ENCODE assay signal across 32 mouse cellular contexts in genomic region chr2:145536986-145537385, GRCm38 (mm10).
DNase-seq lines count a peak whose midpoint lies in the region; ATAC-seq and TF ChIP-seq lines count a peak whose summit lies in the region.
"Had no signal": no experiment of that assay in that cellular context is flagged by ENCODE, and none has a peak within 500 bp of the region (broad histone marks: within the 10 kb centered on the region; RNA-seq: fewer than 3 reads in every experiment).

No protein-coding gene starts in this region.

- H3K4me1 ChIP-seq in forebrain, embryonic 16.5 days (replicated peaks; ENCODE audit: control insufficient read depth, insufficient read depth, low read length) = no peaks in the 10 kb centered on the region
- H3K4me1 ChIP-seq in forebrain, embryonic 12.5 days = no peaks in the 10 kb centered on the region
- no peaks in the 10 kb centered on the region for H3K4me1 ChIP-seq in limb, embryonic 11.5 days (ENCODE audit: control insufficient read depth, insufficient read depth, low read length)
- H3K4me1 ChIP-seq in limb, embryonic 10.5 days = no peaks in the 10 kb centered on the region
- no peaks in the 10 kb centered on the region for H3K4me1 ChIP-seq in limb, embryonic 14.5 days (ENCODE audit: control insufficient read depth, insufficient read depth, low read length)
- H3K4me1 ChIP-seq: embryonic facial prominence, embryonic 13.5 days; limb, embryonic 15.5 days; liver, embryonic 13.5 days had no signal

- ATAC-seq in forebrain, embryonic 16.5 days = peak; percentile 72; the same call in 1 of the 2 replicates
- no peak for ATAC-seq in forebrain, embryonic 12.5 days (ENCODE audit: low FRiP score)
- ATAC-seq in limb, embryonic 11.5 days (ENCODE audit: insufficient number of reproducible peaks, low FRiP score, low TSS enrichment, low read depth) = peak; percentile 37; the same call in 1 of the 2 replicates
- peak; percentile 79 for ATAC-seq in limb, embryonic 14.5 days (ENCODE audit: low FRiP score, low read depth)
- ATAC-seq: activated CD4-positive, CD25-positive, alpha-beta regulatory T cell, adult 4 months; intestine, embryonic 16.5 days; lung, postnatal 0 days had no signal

- H3K9ac ChIP-seq in forebrain, embryonic 16.5 days (replicated peaks; ENCODE audit: low read depth, low read length) = no peak overlapping the region
- H3K9ac ChIP-seq in forebrain, embryonic 12.5 days = no peak overlapping the region
- no peak overlapping the region for H3K9ac ChIP-seq in limb, embryonic 11.5 days (ENCODE audit: low read length)
- no peak overlapping the region for H3K9ac ChIP-seq in limb, embryonic 14.5 days (ENCODE audit: low read depth, low read length, severe bottlenecking)
- H3K9ac ChIP-seq: embryonic facial prominence, embryonic 13.5 days; limb, embryonic 15.5 days; liver, embryonic 13.5 days had no signal

- no peaks in the 10 kb centered on the region for H3K27me3 ChIP-seq in forebrain, embryonic 16.5 days (replicated peaks; ENCODE audit: control insufficient read depth, insufficient read depth, low read length)
- H3K27me3 ChIP-seq in forebrain, embryonic 12.5 days = no peaks in the 10 kb centered on the region
- no peaks in the 10 kb centered on the region for H3K27me3 ChIP-seq in limb, embryonic 11.5 days (ENCODE audit: control insufficient read depth, insufficient read depth, low read length)
- no peaks in the 10 kb centered on the region for H3K27me3 ChIP-seq in limb, embryonic 10.5 days (ENCODE audit: low read depth, poor library complexity, severe bottlenecking)
- no peaks in the 10 kb centered on the region for H3K27me3 ChIP-seq in limb, embryonic 14.5 days (ENCODE audit: control insufficient read depth, insufficient read depth, low read length)
- H3K27me3 ChIP-seq: CH12.LX; embryonic facial prominence, embryonic 13.5 days; limb, embryonic 15.5 days; liver, embryonic 13.5 days; megakaryocyte, embryonic 14.5 days had no signal

- H3K36me3 ChIP-seq in forebrain, embryonic 16.5 days (ENCODE audit: control insufficient read depth, insufficient read depth) = no peaks in the 10 kb centered on the region
- no peaks in the 10 kb centered on the region for H3K36me3 ChIP-seq in forebrain, embryonic 12.5 days (replicated peaks)
- no peaks in the 10 kb centered on the region for H3K36me3 ChIP-seq in limb, embryonic 11.5 days (ENCODE audit: control insufficient read depth, insufficient read depth, low read length)
- no peaks in the 10 kb centered on the region for H3K36me3 ChIP-seq in limb, embryonic 10.5 days
- H3K36me3 ChIP-seq in limb, embryonic 14.5 days (ENCODE audit: control insufficient read depth, insufficient read depth, low read length) = no peaks in the 10 kb centered on the region
- H3K36me3 ChIP-seq: embryonic facial prominence, embryonic 13.5 days; limb, embryonic 15.5 days; liver, embryonic 13.5 days had no signal

- 60% methylated on average over 4 of the region's 4 CpGs for WGBS in forebrain, embryonic 16.5 days
- WGBS in forebrain, embryonic 12.5 days = 74% methylated on average over 4 of the region's 4 CpGs
- 32% methylated on average over 4 of the region's 4 CpGs for whole genome bisulfite sequencing in limb, embryonic 11.5 days
- WGBS in limb, embryonic 10.5 days = 38% methylated on average over 4 of the region's 4 CpGs
- WGBS in limb, embryonic 14.5 days = 37% methylated on average over 4 of the region's 4 CpGs

- H3K9me3 ChIP-seq in forebrain, embryonic 16.5 days (ENCODE audit: control insufficient read depth, low read length) = no peaks in the 10 kb centered on the region
- no peaks in the 10 kb centered on the region for H3K9me3 ChIP-seq in forebrain, embryonic 12.5 days
- H3K9me3 ChIP-seq in limb, embryonic 11.5 days (ENCODE audit: control insufficient read depth, low read length) = no peaks in the 10 kb centered on the region
- no peaks in the 10 kb centered on the region for H3K9me3 ChIP-seq in limb, embryonic 10.5 days (replicated peaks)
- H3K9me3 ChIP-seq in limb, embryonic 14.5 days (ENCODE audit: control insufficient read depth, low read length) = no peaks in the 10 kb centered on the region
- H3K9me3 ChIP-seq: embryonic facial prominence, embryonic 13.5 days; limb, embryonic 15.5 days; liver, embryonic 13.5 days; megakaryocyte, embryonic 14.5 days had no signal

- no peak for TF ChIP-seq POLR2A in limb, embryonic 14.5 days (IDR thresholded peaks at IDR 0.05; ENCODE audit: borderline replicate concordance, extremely low read depth, insufficient read depth, insufficient read length)

- no peak overlapping the region for H3K27ac ChIP-seq in forebrain, embryonic 16.5 days (ENCODE audit: low read length)
- no peak overlapping the region for H3K27ac ChIP-seq in forebrain, embryonic 12.5 days
- no peak overlapping the region for H3K27ac ChIP-seq in limb, embryonic 11.5 days (replicated peaks; ENCODE audit: low read depth, low read length)
- H3K27ac ChIP-seq in limb, embryonic 10.5 days = no peak overlapping the region
- no peak overlapping the region for H3K27ac ChIP-seq in limb, embryonic 14.5 days (replicated peaks; ENCODE audit: low read depth, low read length)
- H3K27ac ChIP-seq: embryonic facial prominence, embryonic 13.5 days; limb, embryonic 15.5 days; liver, embryonic 13.5 days had no signal

- peak; percentile 7 for DNase-seq in embryo, embryonic 10.5 days (ENCODE audit: low spot score)
- no peak for DNase-seq in embryo, embryonic 10 days (ENCODE audit: low spot score)
- no peak for DNase-seq in limb, embryonic 11.5 days (ENCODE audit: low spot score)
- no peak for DNase-seq in limb, embryonic 10.5 days (ENCODE audit: low spot score)
- peak; percentile 11 for DNase-seq in limb, embryonic 14.5 days (ENCODE audit: low spot score)
- no peak for DNase-seq in testis, postnatal 14 days (ENCODE audit: low spot score)
- DNase-seq: adrenal gland, adult 2 months; adrenal gland, postnatal 36 days; cerebellum, adult 2 months; cerebellum, postnatal 25 days; embryo, embryonic 11 days; gastrocnemius, postnatal 14 days; heart, postnatal 36 days; kidney, adult 9 months; kidney, postnatal 14 days; liver, embryonic 13.5 days; lung, adult 18-20 months; lung, postnatal 4 days; spleen, adult 18-20 months; thymus, adult 18-20 months; thymus, postnatal 25 days had no signal

- no peak overlapping the region for H3K4me2 ChIP-seq in forebrain, embryonic 16.5 days (ENCODE audit: low read length)
- no peak overlapping the region for H3K4me2 ChIP-seq in forebrain, embryonic 12.5 days
- H3K4me2 ChIP-seq in limb, embryonic 11.5 days (ENCODE audit: low read depth, severe bottlenecking) = no peak overlapping the region
- H3K4me2 ChIP-seq in limb, embryonic 14.5 days (replicated peaks; ENCODE audit: low read depth, low read length, severe bottlenecking) = no peak overlapping the region
- H3K4me2 ChIP-seq: embryonic facial prominence, embryonic 13.5 days; heart, embryonic 11.5 days; limb, embryonic 15.5 days; liver, embryonic 13.5 days had no signal

- no peak overlapping the region for H3K4me3 ChIP-seq in forebrain, embryonic 16.5 days (replicated peaks; ENCODE audit: low read length)
- no peak overlapping the region for H3K4me3 ChIP-seq in forebrain, embryonic 12.5 days (replicated peaks)
- H3K4me3 ChIP-seq in limb, embryonic 11.5 days (ENCODE audit: low read depth, low read length) = no peak overlapping the region
- H3K4me3 ChIP-seq in limb, embryonic 10.5 days = no peak overlapping the region
- H3K4me3 ChIP-seq in limb, embryonic 14.5 days (replicated peaks; ENCODE audit: low read length) = no peak overlapping the region
- H3K4me3 ChIP-seq: embryonic facial prominence, embryonic 13.5 days; erythroblast, embryonic 14.5 days; limb, embryonic 15.5 days; liver, embryonic 13.5 days; megakaryocyte, embryonic 14.5 days had no signal

Comparison
In these comparisons a context has a peak if more than half of its experiments do, and no peak if none do; other contexts are left out.
1. DNase-seq: peak in embryo, embryonic 10.5 days (single experiment) and limb, embryonic 14.5 days (single experiment); none in embryo, embryonic 10 days (single experiment), limb, embryonic 11.5 days (single experiment), limb, embryonic 10.5 days (single experiment) and testis, postnatal 14 days (single experiment).